Mouse (Mus musculus): ENCODE measurements around the gene Hsdl2.
A peak's percentile ranks its signal among the peaks of the same experiment; 100 is the strongest.
"Not testable (repeated sequence)": the region's sequence is repeated elsewhere in the genome, so short reads cannot be mapped to it uniquely, and the experiment has no call there.

The Hsdl2 gene

GRCm38 (mm10) chr4:59565571-59566188 lies 15.7 kb upstream of the Hsdl2 start:
- no peak for DNase-seq (ENCODE audit: low spot score)

DNA sequence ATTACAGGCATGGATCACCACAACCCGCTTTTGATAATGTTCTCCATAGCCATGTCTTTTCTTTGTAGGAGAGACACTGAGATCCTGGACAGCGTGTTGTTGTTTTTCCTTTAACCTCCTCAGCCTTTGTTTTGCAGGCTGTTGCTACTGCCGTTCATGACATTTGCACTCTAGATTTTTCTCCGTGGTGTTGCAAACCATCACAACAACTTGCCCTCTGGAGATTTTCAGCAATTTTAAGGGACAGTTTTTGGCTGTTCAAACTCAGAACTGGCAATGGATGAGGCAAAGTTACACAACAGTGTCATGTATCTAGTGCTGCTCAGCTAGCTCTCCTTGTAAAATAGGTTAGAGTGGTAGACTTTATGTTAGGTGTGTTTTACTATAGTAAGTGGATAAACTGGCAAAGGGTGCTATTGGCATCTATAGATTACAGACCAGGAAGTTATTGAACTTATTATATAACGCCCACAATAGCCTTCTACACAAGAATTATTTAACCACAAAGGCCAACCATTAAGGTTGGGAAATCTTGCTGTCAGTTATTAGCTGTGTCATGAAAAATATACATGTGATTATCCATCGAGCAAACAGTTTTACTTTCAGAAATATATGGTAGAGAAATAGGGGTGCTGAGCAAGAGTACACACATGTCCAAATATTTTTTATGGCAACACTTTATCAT lies 13.6 kb upstream of the Hsdl2 start:
- no peak for DNase-seq (ENCODE audit: low spot score)

GRCm38 (mm10) chr4:59569538-59569937 lies 11.8 kb upstream of the Hsdl2 start:
- peak; percentile 76 for DNase-seq (ENCODE audit: low spot score)

GRCm38 (mm10) chr4:59570519-59570918 lies 10.8 kb upstream of the Hsdl2 start:
- DNase-seq (ENCODE audit: low spot score): not testable (repeated sequence)

DNA sequence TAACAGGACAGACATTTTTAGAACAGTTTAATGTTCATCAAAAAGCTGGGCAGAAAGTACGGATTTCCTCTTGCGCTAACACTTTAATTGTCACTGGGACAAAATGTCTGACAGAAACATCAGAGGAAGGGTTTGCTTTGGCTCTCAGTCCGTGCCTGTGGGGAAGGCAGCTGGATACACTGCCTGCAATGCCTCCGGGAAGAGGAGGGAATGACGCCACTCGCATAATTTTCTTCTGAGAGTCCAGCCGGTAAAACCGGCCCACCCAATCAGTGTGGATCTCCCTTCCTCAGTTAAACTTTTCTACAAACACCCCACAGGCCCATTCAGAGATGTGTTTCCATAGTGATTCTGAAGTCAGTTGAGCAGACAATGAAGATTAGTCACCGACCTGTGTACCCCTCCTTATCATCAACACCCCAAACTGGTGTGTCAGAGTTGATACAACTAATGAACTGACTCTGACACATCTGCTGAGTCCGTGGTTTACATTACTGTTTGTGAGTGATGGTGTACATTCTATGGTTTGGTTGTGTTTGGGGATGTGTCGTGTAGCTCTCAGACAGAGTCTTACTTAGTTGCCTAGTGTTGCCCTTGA lies 8.7 kb upstream of the Hsdl2 start:
- no peak for DNase-seq (ENCODE audit: low spot score)

GRCm38 (mm10) chr4:59575184-59575958 lies 6.0 kb upstream of the Hsdl2 start:
- no peak for DNase-seq (ENCODE audit: low spot score)

DNA sequence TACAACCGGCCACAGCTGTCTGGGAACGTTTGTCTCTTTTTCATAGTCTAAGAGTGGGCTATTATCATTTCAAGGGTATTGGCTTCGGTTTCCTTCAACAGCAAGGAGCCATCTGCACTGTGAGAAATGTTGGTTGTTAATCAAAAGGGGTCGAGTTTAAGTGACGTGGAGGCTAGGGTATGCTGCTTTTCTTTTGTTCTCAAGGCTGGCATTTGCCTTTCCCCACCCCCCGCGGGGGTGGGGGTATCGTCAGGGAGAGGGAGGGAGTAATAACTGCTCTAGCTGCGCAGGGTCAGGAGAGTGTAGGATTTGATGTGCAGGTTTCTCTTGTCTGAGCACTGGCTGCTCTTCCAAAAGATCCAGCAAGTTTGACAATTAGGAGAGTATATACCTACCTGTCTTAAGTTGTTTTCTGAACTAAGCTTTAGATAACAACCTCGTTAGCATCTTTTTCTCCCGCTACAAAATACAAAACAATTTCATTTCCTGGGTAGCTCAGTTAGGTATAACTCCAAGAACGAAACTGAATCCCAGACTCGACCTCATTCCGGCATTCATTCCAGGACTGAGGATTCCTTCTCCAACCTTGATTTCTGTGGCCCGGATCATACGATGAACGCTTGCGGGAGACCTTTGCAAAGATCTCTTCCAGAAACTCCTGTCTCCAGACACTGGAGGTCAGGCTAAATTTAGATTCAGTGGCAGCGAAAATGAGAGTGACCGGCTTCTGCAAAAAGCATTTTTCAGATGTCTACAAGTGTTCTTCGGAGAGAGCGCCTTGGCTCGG lies 675 bp upstream of the Hsdl2 start:
- peak; percentile 47 for DNase-seq (ENCODE audit: low spot score)

- no peak for DNase-seq (ENCODE audit: low spot score)
Observed at GRCm38 (mm10) chr4:59582186-59582585, 823 bp downstream of the Hsdl2 start.

GRCm38 (mm10) chr4:59585097-59585496 lies 3.7 kb downstream of the Hsdl2 start:
- no peak for DNase-seq (ENCODE audit: low spot score)

GRCm38 (mm10) chr4:59587215-59587871 lies 6.0 kb downstream of the Hsdl2 start:
- DNase-seq (ENCODE audit: low spot score): no peak

DNA sequence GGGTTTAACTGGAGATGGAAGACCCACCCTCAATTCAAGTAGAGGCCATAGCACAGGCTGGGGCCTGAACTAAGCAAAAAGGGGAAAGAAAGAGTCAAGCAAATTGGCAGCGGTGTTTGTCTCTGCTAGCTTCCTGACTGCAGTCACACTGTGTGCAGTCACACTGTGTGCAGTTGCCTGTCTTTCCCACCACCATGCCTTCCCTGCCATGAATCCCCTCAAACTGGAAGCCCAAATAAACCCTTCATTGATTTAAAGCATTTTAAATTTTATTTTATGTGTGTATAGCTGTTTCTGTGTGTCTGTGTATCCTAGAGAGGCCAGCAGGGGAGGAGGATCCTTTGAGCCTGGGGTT lies 6.5 kb downstream of the Hsdl2 start:
- no peak for DNase-seq (ENCODE audit: low spot score)

GRCm38 (mm10) chr4:59594614-59595013 lies 13.3 kb downstream of the Hsdl2 start:
- no peak for DNase-seq (ENCODE audit: low spot score)

DNA sequence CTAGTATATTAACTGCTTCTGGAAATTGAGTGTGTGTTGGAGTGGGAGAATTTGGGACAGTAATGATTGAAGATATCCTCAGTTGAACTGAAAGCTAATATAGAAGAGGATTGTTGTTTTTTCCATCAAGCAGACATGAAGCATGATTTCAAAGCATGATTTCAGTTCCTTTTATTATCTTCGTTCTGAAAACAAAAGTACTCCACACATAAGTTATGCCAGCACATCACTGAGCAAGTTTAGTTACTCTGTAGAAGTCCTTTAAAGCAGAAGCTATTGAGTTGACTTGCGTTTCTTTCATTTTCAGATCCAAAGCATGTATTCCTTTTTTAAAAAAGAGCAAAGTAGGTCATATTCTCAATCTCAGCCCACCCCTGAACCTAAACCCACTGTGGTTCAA lies 15.2 kb downstream of the Hsdl2 start:
- no peak for DNase-seq (ENCODE audit: low spot score)

- DNase-seq (ENCODE audit: low spot score): no peak
Observed at GRCm38 (mm10) chr4:59602704-59603103, 21.3 kb downstream of the Hsdl2 start.

GRCm38 (mm10) chr4:59604892-59605291 lies 23.5 kb downstream of the Hsdl2 start:
- DNase-seq (ENCODE audit: low spot score): no peak

GRCm38 (mm10) chr4:59605501-59605900 lies 24.1 kb downstream of the Hsdl2 start:
- no peak for DNase-seq (ENCODE audit: low spot score)

- no peak for DNase-seq (ENCODE audit: low spot score)
Observed at GRCm38 (mm10) chr4:59610411-59610810, 29.0 kb downstream of the Hsdl2 start.

GRCm38 (mm10) chr4:59614986-59615385 lies 33.6 kb downstream of the Hsdl2 start:
- peak; percentile 26 for DNase-seq (ENCODE audit: low spot score)

- no peak for DNase-seq (ENCODE audit: low spot score)
Observed at GRCm38 (mm10) chr4:59619611-59620245, 38.4 kb downstream of the Hsdl2 start.

DNA sequence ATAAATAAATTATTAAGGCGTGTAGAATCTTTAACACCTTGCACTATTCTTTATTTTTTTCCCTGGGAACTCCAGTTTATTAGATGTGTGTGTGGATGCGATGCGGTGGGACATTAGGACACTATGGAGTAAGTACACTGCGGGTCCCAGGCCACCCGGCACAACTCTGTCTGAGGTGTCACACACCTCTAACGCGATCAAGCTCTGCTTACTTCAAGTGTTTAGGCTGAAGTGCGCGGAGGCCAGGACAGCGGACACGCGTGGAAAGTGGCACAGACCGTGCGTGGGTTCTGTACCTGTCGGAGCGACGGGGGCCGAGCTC lies 44.3 kb downstream of the Hsdl2 start:
- no peak for DNase-seq (ENCODE audit: low spot score)
